Mouse (Mus musculus): ENCODE measurements around the gene Ric8b. TPM values are rescaled to one million over a fixed set of nuclear protein-coding genes. Genes with fewer than 3 reads are reported as not detected.

The Ric8b gene
- polyA plus RNA-seq, 1 experiment from 2014 or later: 43.0 TPM

GRCm38 (mm10) chr10:84906895-84907294 is 10.5 kb upstream of the Ric8b start:
- Histone ChIP-seq H3K36me3 (ENCODE audit: control insufficient read depth, insufficient read depth, low read length) (no peaks in the 10 kb centered on the region), H3K9ac (ENCODE audit: low read depth, low read length) (no peak overlapping the region), H3K27me3 (replicated peaks; ENCODE audit: control insufficient read depth, insufficient read depth, low read length) (no peaks in the 10 kb centered on the region), H3K9me3 (ENCODE audit: control insufficient read depth, low read length) (no peaks in the 10 kb centered on the region), H3K4me2 (ENCODE audit: low read length) (no peak overlapping the region), H3K27ac (ENCODE audit: low read depth, low read length) (peak overlapping the region; percentile 36; the same call in 1 of the 2 replicates), H3K4me3 (ENCODE audit: low read length) (no peak overlapping the region), H3K4me1 (ENCODE audit: control insufficient read depth, insufficient read depth, low read depth, low read length) (peaks cover 26% of the 10 kb centered on the region)
- WGBS: 52% methylated on average over 9 of the region's 9 CpGs
- 0 out of 2 replicates have a peak, but pooled peaks have one; percentile 5 for ATAC-seq

GRCm38 (mm10) chr10:84908006-84908405 is 9.4 kb upstream of the Ric8b start:
- no peak overlapping the region for H3K9ac ChIP-seq (ENCODE audit: low read depth, low read length)
- H3K9me3 ChIP-seq (ENCODE audit: control insufficient read depth, low read length): no peaks in the 10 kb centered on the region
- WGBS: 70% methylated on average over 3 of the region's 3 CpGs
- no peak overlapping the region for H3K4me3 ChIP-seq (ENCODE audit: low read length)
- peaks cover 24% of the 10 kb centered on the region for H3K4me1 ChIP-seq (ENCODE audit: control insufficient read depth, insufficient read depth, low read depth, low read length)
- ATAC-seq: no peak
- no peak overlapping the region for H3K4me2 ChIP-seq (ENCODE audit: low read length)
- H3K36me3 ChIP-seq (ENCODE audit: control insufficient read depth, insufficient read depth, low read length): no peaks in the 10 kb centered on the region
- H3K27ac ChIP-seq (ENCODE audit: low read depth, low read length): peak overlapping the region; percentile 6; the same call in 1 of the 2 replicates
- H3K27me3 ChIP-seq (replicated peaks; ENCODE audit: control insufficient read depth, insufficient read depth, low read length): no peaks in the 10 kb centered on the region

- H3K4me3 ChIP-seq (ENCODE audit: low read length): no peak overlapping the region
- H3K36me3 ChIP-seq (ENCODE audit: control insufficient read depth, insufficient read depth, low read length): no peaks in the 10 kb centered on the region
- H3K9me3 ChIP-seq (ENCODE audit: control insufficient read depth, low read length): no peaks in the 10 kb centered on the region
- no peak for ATAC-seq
- H3K4me2 ChIP-seq (ENCODE audit: low read length): no peak overlapping the region
- H3K4me1 ChIP-seq (ENCODE audit: control insufficient read depth, insufficient read depth, low read depth, low read length): peaks cover 20% of the 10 kb centered on the region
- 66% methylated on average over 3 of the region's 3 CpGs for WGBS
- peak overlapping the region; percentile 6; the same call in 1 of the 2 replicates for H3K27ac ChIP-seq (ENCODE audit: low read depth, low read length)
- H3K9ac ChIP-seq (ENCODE audit: low read depth, low read length): no peak overlapping the region
- H3K27me3 ChIP-seq (replicated peaks; ENCODE audit: control insufficient read depth, insufficient read depth, low read length): no peaks in the 10 kb centered on the region
Observed at GRCm38 (mm10) chr10:84908471-84908870, 8.9 kb upstream of the Ric8b start.

GRCm38 (mm10) chr10:84909021-84909801 is 8.2 kb upstream of the Ric8b start:
- peak overlapping the region; percentile 33; the same call in 1 of the 2 replicates for H3K4me2 ChIP-seq (ENCODE audit: low read length)
- peak; percentile 49; the same call in 1 of the 2 replicates for ATAC-seq
- H3K27ac ChIP-seq (ENCODE audit: low read depth, low read length): peak overlapping the region; percentile 45; the same call in 1 of the 2 replicates

GRCm38 (mm10) chr10:84910194-84910593 is 7.2 kb upstream of the Ric8b start:
- no peaks in the 10 kb centered on the region for H3K27me3 ChIP-seq (replicated peaks; ENCODE audit: control insufficient read depth, insufficient read depth, low read length)
- no peak overlapping the region for H3K9ac ChIP-seq (ENCODE audit: low read depth, low read length)
- 16% methylated on average over 7 of the region's 7 CpGs for WGBS
- H3K27ac ChIP-seq (ENCODE audit: low read depth, low read length): no peak overlapping the region
- no peaks in the 10 kb centered on the region for H3K36me3 ChIP-seq (ENCODE audit: control insufficient read depth, insufficient read depth, low read length)
- ATAC-seq: 0 out of 2 replicates have a peak, but pooled peaks have one; percentile 16
- peaks cover 12% of the 10 kb centered on the region for H3K4me1 ChIP-seq (ENCODE audit: control insufficient read depth, insufficient read depth, low read depth, low read length)
- H3K4me2 ChIP-seq (ENCODE audit: low read length): no peak overlapping the region
- H3K4me3 ChIP-seq (ENCODE audit: low read length): no peak overlapping the region
- no peaks in the 10 kb centered on the region for H3K9me3 ChIP-seq (ENCODE audit: control insufficient read depth, low read length)

More at GRCm38 (mm10) chr10:84909021-84909801, 8.2 kb upstream of the Ric8b start:
- H3K9ac ChIP-seq (ENCODE audit: low read depth, low read length): no peak overlapping the region
- H3K9me3 ChIP-seq (ENCODE audit: control insufficient read depth, low read length): no peaks in the 10 kb centered on the region
- H3K4me3 ChIP-seq (ENCODE audit: low read length): no peak overlapping the region
- peaks cover 13% of the 10 kb centered on the region for H3K4me1 ChIP-seq (ENCODE audit: control insufficient read depth, insufficient read depth, low read depth, low read length)
- WGBS: 49% methylated on average over 17 of the region's 17 CpGs
- H3K36me3 ChIP-seq (ENCODE audit: control insufficient read depth, insufficient read depth, low read length): no peaks in the 10 kb centered on the region
- no peaks in the 10 kb centered on the region for H3K27me3 ChIP-seq (replicated peaks; ENCODE audit: control insufficient read depth, insufficient read depth, low read length)

- H3K4me3 ChIP-seq (ENCODE audit: low read length): no peak overlapping the region
- H3K9ac ChIP-seq (ENCODE audit: low read depth, low read length): no peak overlapping the region
- no peaks in the 10 kb centered on the region for H3K9me3 ChIP-seq (ENCODE audit: control insufficient read depth, low read length)
- H3K4me1 ChIP-seq (ENCODE audit: control insufficient read depth, insufficient read depth, low read depth, low read length): peaks cover 12% of the 10 kb centered on the region
- no peaks in the 10 kb centered on the region for H3K27me3 ChIP-seq (replicated peaks; ENCODE audit: control insufficient read depth, insufficient read depth, low read length)
- no peaks in the 10 kb centered on the region for H3K36me3 ChIP-seq (ENCODE audit: control insufficient read depth, insufficient read depth, low read length)
- no peak for ATAC-seq
- no peak overlapping the region for H3K27ac ChIP-seq (ENCODE audit: low read depth, low read length)
- 0% methylated on average over 1 of the region's 1 CpGs for WGBS
- H3K4me2 ChIP-seq (ENCODE audit: low read length): no peak overlapping the region
Observed at GRCm38 (mm10) chr10:84910758-84911384, 6.5 kb upstream of the Ric8b start.

GRCm38 (mm10) chr10:84913148-84913547 is 4.3 kb upstream of the Ric8b start:
- Histone ChIP-seq H3K9me3 (ENCODE audit: control insufficient read depth, low read length) (no peaks in the 10 kb centered on the region), H3K27me3 (replicated peaks; ENCODE audit: control insufficient read depth, insufficient read depth, low read length) (no peaks in the 10 kb centered on the region), H3K4me1 (ENCODE audit: control insufficient read depth, insufficient read depth, low read depth, low read length) (peaks cover 8% of the 10 kb centered on the region), H3K9ac (ENCODE audit: low read depth, low read length) (no peak overlapping the region), H3K4me3 (ENCODE audit: low read length) (no peak overlapping the region), H3K36me3 (ENCODE audit: control insufficient read depth, insufficient read depth, low read length) (no peaks in the 10 kb centered on the region), H3K27ac (ENCODE audit: low read depth, low read length) (no peak overlapping the region), H3K4me2 (ENCODE audit: low read length) (no peak overlapping the region)
- WGBS: 33% methylated on average over 1 of the region's 1 CpGs
- ATAC-seq: no peak

- Histone ChIP-seq H3K27ac (ENCODE audit: low read depth, low read length) (no peak overlapping the region), H3K27me3 (replicated peaks; ENCODE audit: control insufficient read depth, insufficient read depth, low read length) (no peaks in the 10 kb centered on the region), H3K36me3 (ENCODE audit: control insufficient read depth, insufficient read depth, low read length) (no peaks in the 10 kb centered on the region), H3K4me1 (ENCODE audit: control insufficient read depth, insufficient read depth, low read depth, low read length) (peaks cover 24% of the 10 kb centered on the region), H3K4me2 (ENCODE audit: low read length) (no peak overlapping the region), H3K4me3 (ENCODE audit: low read length) (no peak overlapping the region), H3K9ac (ENCODE audit: low read depth, low read length) (no peak overlapping the region), H3K9me3 (ENCODE audit: control insufficient read depth, low read length) (no peaks in the 10 kb centered on the region)
- ATAC-seq: no peak
- 90% methylated on average over 6 of the region's 6 CpGs for WGBS
Observed at GRCm38 (mm10) chr10:84915476-84915875, 1.9 kb upstream of the Ric8b start.

- Histone ChIP-seq H3K9ac (ENCODE audit: low read depth, low read length) (peak overlapping the region; percentile 93), H3K4me3 (ENCODE audit: low read length) (peak overlapping the region; percentile 87), H3K27ac (ENCODE audit: low read depth, low read length) (peak overlapping the region; percentile 99), H3K4me2 (ENCODE audit: low read length) (peak overlapping the region; percentile 57), H3K36me3 (ENCODE audit: control insufficient read depth, insufficient read depth, low read length) (no peaks in the 10 kb centered on the region), H3K27me3 (replicated peaks; ENCODE audit: control insufficient read depth, insufficient read depth, low read length) (no peaks in the 10 kb centered on the region), H3K4me1 (ENCODE audit: control insufficient read depth, insufficient read depth, low read depth, low read length) (peaks cover 24% of the 10 kb centered on the region), H3K9me3 (ENCODE audit: control insufficient read depth, low read length) (no peaks in the 10 kb centered on the region)
- 0% methylated on average over 27 of the region's 27 CpGs for WGBS
- peak; percentile 51 for ATAC-seq
Observed at GRCm38 (mm10) chr10:84917731-84918095, 297 bp downstream of the Ric8b start.
